Mouse (Mus musculus) heart, embryonic 12.5 days (tissue): ENCODE measurements at regions not wholly inside any gene's neighbourhood (a gene's known extent, or its start where the extent isn't known, plus 50 kb on each side); places are given as distances from the start of the nearest gene placed in this dataset.

Experiments used
- ATAC-seq: fragments of 200-750 bp; cut with Nextera tagmentation; 2 replicates; pipeline ENCODE4 v1.8.0; 2017; ENCODE audit warnings: moderate TSS enrichment, moderate library complexity; ENCODE audit not compliant: insufficient number of reproducible peaks, low FRiP score
- H3K27ac ChIP-seq: fragments of 300-500 bp; sonication (generic); 2 replicates; pipeline ENCODE4 v1.5.1; 2016; ENCODE audit warnings: mild to moderate bottlenecking, moderate library complexity; ENCODE audit not compliant: poor library complexity, severe bottlenecking
- H3K27me3 ChIP-seq: fragments of 300-500 bp; sonication (generic); replicated peaks from 2 replicates; pipeline ENCODE4 v1.6.1; 2016; ENCODE audit warnings: mild to moderate bottlenecking, moderate library complexity
- H3K36me3 ChIP-seq: fragments of 300-500 bp; sonication (generic); 2 replicates; pipeline ENCODE4 v1.6.1; 2016; ENCODE audit warnings: mild to moderate bottlenecking, moderate library complexity
- H3K4me1 ChIP-seq: fragments of 300-500 bp; sonication (generic); replicated peaks from 2 replicates; pipeline ENCODE4 v1.6.1; 2016; ENCODE audit warnings: mild to moderate bottlenecking
- H3K4me2 ChIP-seq: fragments of 300-500 bp; sonication (generic); 2 replicates; pipeline ENCODE4 v1.6.1; 2016; ENCODE audit warnings: mild to moderate bottlenecking, moderate library complexity
- H3K4me3 ChIP-seq: fragments of 300-500 bp; sonication (generic); 2 replicates; pipeline ENCODE4 v1.5.1; 2016; ENCODE audit warnings: mild to moderate bottlenecking
- H3K9ac ChIP-seq: fragments of 300-500 bp; sonication (generic); 2 replicates; pipeline ENCODE4 v1.6.1; 2016; ENCODE audit warnings: mild to moderate bottlenecking, moderate library complexity
- H3K9me3 ChIP-seq: fragments of 300-500 bp; sonication (generic); replicated peaks from 2 replicates; pipeline ENCODE4 v1.6.1; 2016; ENCODE audit warnings: mild to moderate bottlenecking, moderate library complexity
- WGBS: fragments of 180-500 bp; shearing (Covaris S2); methylation state at CpG from one replicate; pipeline ENCODE4 v1.1.7; 2016; 5-methylcytosine and 5-hydroxymethylcytosine counted together

GRCm38 (mm10) chr13:102566846-102567572 lies 126.3 kb upstream of the Cd180 start:
- Histone ChIP-seq H3K4me1 (no peaks in the 10 kb centered on the region), H3K36me3 (no peaks in the 10 kb centered on the region), H3K4me2 (no peak overlapping the region), H3K4me3 (no peak overlapping the region), H3K27ac (no peak overlapping the region), H3K27me3 (no peaks in the 10 kb centered on the region), H3K9me3 (no peaks in the 10 kb centered on the region), H3K9ac (no peak overlapping the region)
- ATAC-seq, result no peak
- 72% methylated on average over 3 of the region's 3 CpGs for WGBS

- WGBS, result 78% methylated on average over 3 of the region's 3 CpGs
- no peak for ATAC-seq
- H3K9me3 ChIP-seq, result no peaks in the 10 kb centered on the region
- no peak overlapping the region for H3K9ac ChIP-seq
- no peaks in the 10 kb centered on the region for H3K4me1 ChIP-seq
- H3K36me3 ChIP-seq, result no peaks in the 10 kb centered on the region
- H3K27ac ChIP-seq, result no peak overlapping the region
- no peak overlapping the region for H3K4me3 ChIP-seq
- no peaks in the 10 kb centered on the region for H3K27me3 ChIP-seq
- no peak overlapping the region for H3K4me2 ChIP-seq
These were observed 123.8 kb upstream of the Cd180 start for GRCm38 (mm10) chr13:102569580-102569979.

DNA sequence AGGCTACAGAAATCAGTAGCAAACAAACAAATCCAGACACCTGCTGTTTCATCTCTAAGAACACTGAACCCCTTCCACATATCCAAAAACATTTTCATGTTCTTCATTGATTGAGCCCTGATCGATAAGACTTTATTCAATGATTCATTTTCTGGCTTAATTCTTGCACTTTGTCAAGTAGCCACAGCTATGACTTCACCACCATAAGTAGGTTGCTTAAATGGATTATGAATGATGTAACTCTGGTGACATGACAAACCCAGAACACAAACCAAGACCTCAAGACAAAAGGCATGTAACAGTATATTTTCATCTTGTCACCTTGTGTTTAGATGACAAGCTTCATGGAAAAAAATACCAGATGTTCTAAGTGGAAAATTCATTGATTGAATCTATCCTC lies 123.1 kb upstream of the Cd180 start:
- Histone ChIP-seq H3K9ac (no peak overlapping the region), H3K4me2 (no peak overlapping the region), H3K27ac (no peak overlapping the region), H3K4me1 (no peaks in the 10 kb centered on the region), H3K4me3 (no peak overlapping the region), H3K36me3 (no peaks in the 10 kb centered on the region), H3K27me3 (no peaks in the 10 kb centered on the region), H3K9me3 (no peaks in the 10 kb centered on the region)
- WGBS, result 85% methylated on average over 1 of the region's 1 CpGs
- no peak for ATAC-seq

GRCm38 (mm10) chr13:102573286-102573921 lies 120.0 kb upstream of the Cd180 start:
- no peaks in the 10 kb centered on the region for H3K9me3 ChIP-seq
- H3K4me1 ChIP-seq, result no peaks in the 10 kb centered on the region
- WGBS, result 73% methylated on average over 5 of the region's 5 CpGs
- no peak overlapping the region for H3K4me3 ChIP-seq
- no peak overlapping the region for H3K9ac ChIP-seq
- H3K36me3 ChIP-seq, result no peaks in the 10 kb centered on the region
- H3K27me3 ChIP-seq, result no peaks in the 10 kb centered on the region
- no peak overlapping the region for H3K27ac ChIP-seq
- H3K4me2 ChIP-seq, result no peak overlapping the region
- ATAC-seq, result no peak

DNA sequence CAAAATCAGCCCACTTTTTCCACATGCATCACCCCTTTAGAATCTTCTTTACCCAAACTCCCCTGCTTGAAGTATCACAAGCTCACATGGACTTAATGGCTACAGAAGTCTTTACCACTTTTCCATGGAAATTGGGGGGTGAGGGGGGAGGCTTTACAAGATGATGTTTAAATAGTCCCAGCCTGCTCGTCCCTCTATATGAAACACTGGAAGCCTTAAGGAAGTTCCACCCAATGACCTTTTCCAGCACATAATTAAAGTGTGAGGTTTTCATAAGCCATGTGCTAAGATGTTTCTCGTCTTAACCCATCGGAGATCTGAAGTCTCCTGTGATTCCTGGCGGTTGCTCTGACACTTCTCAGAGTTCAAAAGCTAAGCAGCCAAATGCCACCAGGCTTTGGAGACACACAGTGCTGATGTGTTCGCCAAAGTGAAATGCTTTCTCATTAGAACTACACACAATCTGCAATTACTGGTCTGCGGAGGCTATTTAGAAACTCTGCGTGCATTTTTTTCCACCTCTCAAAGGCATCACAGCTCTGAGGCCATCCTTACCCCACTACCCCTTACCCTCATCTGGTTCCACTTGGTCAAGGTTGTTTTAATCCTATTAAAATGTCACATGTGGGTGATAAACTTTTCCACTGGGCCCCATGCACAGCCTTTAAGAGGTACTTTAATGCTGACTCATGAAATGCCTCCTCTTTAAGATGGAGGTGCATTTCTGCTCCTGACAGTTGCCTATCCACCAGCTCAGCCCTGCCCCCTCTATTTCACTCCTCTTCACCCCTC lies 116.3 kb upstream of the Cd180 start:
- no peak overlapping the region for H3K27ac ChIP-seq
- ATAC-seq, result no peak
- H3K36me3 ChIP-seq, result no peaks in the 10 kb centered on the region
- no peak overlapping the region for H3K9ac ChIP-seq
- no peaks in the 10 kb centered on the region for H3K9me3 ChIP-seq
- H3K4me1 ChIP-seq, result no peaks in the 10 kb centered on the region
- WGBS, result 75% methylated on average over 7 of the region's 7 CpGs
- no peak overlapping the region for H3K4me3 ChIP-seq
- no peaks in the 10 kb centered on the region for H3K27me3 ChIP-seq
- no peak overlapping the region for H3K4me2 ChIP-seq

GRCm38 (mm10) chr13:102578811-102579210 lies 114.5 kb upstream of the Cd180 start:
- Histone ChIP-seq H3K4me3 (no peak overlapping the region), H3K27me3 (no peaks in the 10 kb centered on the region)

GRCm38 (mm10) chr13:102579638-102580037 lies 113.7 kb upstream of the Cd180 start:
- ATAC-seq, result no peak
- Histone ChIP-seq H3K36me3 (no peaks in the 10 kb centered on the region), H3K4me2 (no peak overlapping the region), H3K27ac (no peak overlapping the region), H3K9me3 (no peaks in the 10 kb centered on the region), H3K9ac (no peak overlapping the region), H3K4me1 (no peaks in the 10 kb centered on the region), H3K27me3 (no peaks in the 10 kb centered on the region), H3K4me3 (no peak overlapping the region)
- WGBS, result 82% methylated on average over 3 of the region's 3 CpGs

More at GRCm38 (mm10) chr13:102578811-102579210, 114.5 kb upstream of the Cd180 start:
- no peak overlapping the region for H3K4me2 ChIP-seq
- no peaks in the 10 kb centered on the region for H3K9me3 ChIP-seq
- no peak for ATAC-seq
- no peak overlapping the region for H3K27ac ChIP-seq
- H3K36me3 ChIP-seq, result no peaks in the 10 kb centered on the region
- 72% methylated on average over 2 of the region's 2 CpGs for WGBS
- H3K9ac ChIP-seq, result no peak overlapping the region
- H3K4me1 ChIP-seq, result no peaks in the 10 kb centered on the region

DNA sequence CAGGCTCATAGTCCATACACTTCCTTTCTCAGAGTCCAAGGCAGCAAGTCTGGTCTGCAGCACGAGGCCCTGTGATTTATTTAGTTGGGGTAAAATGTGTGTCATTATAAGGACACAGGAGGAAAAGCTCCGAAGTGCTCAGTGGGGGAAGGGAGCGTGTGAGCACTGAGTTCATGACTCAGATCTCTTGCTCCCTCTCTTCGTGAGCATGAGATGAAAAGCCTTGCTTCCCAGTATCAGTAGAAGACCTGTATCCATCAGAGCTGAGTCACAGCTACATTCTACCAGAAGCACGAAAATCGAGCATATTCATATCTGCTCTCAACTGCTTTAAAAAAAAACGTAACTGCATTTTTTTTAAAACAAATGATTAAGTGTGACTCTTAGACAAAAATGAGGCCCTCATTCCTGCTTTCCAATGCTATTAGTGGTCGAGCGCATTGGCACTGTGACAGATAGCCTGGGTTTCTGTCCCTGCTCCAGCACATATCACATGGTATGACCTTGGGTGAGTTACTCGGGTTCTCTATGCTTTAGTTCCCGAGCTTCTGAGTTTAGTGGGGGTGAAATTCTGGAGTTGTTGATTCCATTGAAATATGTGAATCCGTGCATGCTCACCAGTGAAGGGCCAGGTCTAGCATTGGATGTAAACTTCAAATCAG lies 109.2 kb upstream of the Cd180 start:
- H3K4me1 ChIP-seq, result peaks cover 3% of the 10 kb centered on the region; the same call in 1 of the 2 replicates
- no peak overlapping the region for H3K27ac ChIP-seq
- ATAC-seq, result no peak
- no peak overlapping the region for H3K4me2 ChIP-seq
- H3K36me3 ChIP-seq, result no peaks in the 10 kb centered on the region
- H3K4me3 ChIP-seq, result no peak overlapping the region
- no peak overlapping the region for H3K9ac ChIP-seq
- no peaks in the 10 kb centered on the region for H3K9me3 ChIP-seq
- no peaks in the 10 kb centered on the region for H3K27me3 ChIP-seq
- 65% methylated on average over 12 of the region's 12 CpGs for WGBS

GRCm38 (mm10) chr13:102586215-102586614 lies 107.1 kb upstream of the Cd180 start:
- H3K4me2 ChIP-seq, result no peak overlapping the region
- H3K27me3 ChIP-seq, result no peaks in the 10 kb centered on the region
- no peaks in the 10 kb centered on the region for H3K36me3 ChIP-seq
- peaks cover 17% of the 10 kb centered on the region for H3K4me1 ChIP-seq
- 65% methylated on average over 5 of the region's 6 CpGs for WGBS
- no peak for ATAC-seq
- H3K9me3 ChIP-seq, result no peaks in the 10 kb centered on the region
- no peak overlapping the region for H3K27ac ChIP-seq
- no peak overlapping the region for H3K9ac ChIP-seq
- no peak overlapping the region for H3K4me3 ChIP-seq

GRCm38 (mm10) chr13:102589680-102590435 lies 103.5 kb upstream of the Cd180 start:
- Histone ChIP-seq H3K27ac (no peak overlapping the region), H3K4me1 (peaks cover 22% of the 10 kb centered on the region), H3K4me2 (peak overlapping the region; percentile 20), H3K9ac (no peak overlapping the region), H3K9me3 (no peaks in the 10 kb centered on the region), H3K36me3 (no peaks in the 10 kb centered on the region), H3K27me3 (no peaks in the 10 kb centered on the region), H3K4me3 (no peak overlapping the region)
- no peak for ATAC-seq
- WGBS, result 50% methylated on average over 18 of the region's 18 CpGs
